Mouse (Mus musculus) A20 (cell line): ENCODE data around the gene Fbxo2.
"Not testable (repeated sequence)": the region's sequence is repeated elsewhere in the genome, so short reads cannot be mapped to it uniquely, and the experiment has no call there.

Experiments used
- DNase-seq: peaks from one replicate; pipeline ENCODE4 v3.0.0-alpha.2; 2011; ENCODE audit warnings: low read depth, low spot score

Fbxo2 gene

DNA sequence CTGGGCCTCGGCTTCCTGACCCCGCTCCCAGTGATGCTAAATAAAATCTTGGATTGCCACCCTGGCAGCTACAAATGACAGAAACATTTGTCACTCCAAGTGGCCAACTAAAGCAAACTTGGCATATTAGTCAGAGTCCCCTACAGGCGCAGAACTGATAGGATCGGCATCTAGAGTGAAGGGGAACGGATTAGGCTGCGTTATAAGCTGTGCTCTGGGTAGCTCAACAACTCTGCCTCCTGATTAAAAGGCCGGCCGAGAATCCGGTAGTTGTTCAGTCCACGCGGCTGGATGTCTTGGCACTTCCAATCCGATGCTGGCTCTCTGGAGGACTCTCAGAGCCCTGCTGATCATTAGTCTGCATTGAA is 14.1 kb downstream of the Fbxo2 start:
- no peak for DNase-seq

GRCm38 (mm10) chr4:148176603-148177002 is 16.2 kb downstream of the Fbxo2 start:
- DNase-seq = not testable (repeated sequence)

DNA sequence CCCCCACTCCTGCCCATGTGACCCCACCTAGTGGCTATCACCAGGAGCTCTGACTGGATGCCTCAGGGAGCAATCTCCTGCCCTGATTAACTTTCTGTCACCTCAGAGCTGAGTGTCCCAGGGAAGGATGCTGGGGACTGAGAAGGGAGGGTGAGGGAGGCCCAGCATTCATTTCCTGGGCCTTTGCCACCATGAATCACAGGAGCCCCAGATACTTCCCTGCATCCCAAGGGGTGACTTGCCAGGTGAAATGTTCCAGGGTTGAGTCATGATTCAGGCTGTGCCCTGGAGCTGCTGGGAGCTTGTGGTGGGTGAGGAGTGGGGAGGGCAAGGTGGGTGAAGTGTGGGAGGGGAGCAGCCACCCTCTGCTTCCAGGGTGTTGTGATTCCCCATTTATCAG is 17.3 kb downstream of the Fbxo2 start:
- DNase-seq = no peak

GRCm38 (mm10) chr4:148181483-148181882 is 21.1 kb downstream of the Fbxo2 start:
- DNase-seq = no peak

- DNase-seq = no peak
Measured at GRCm38 (mm10) chr4:148182363-148182762, 21.9 kb downstream of the Fbxo2 start.

DNA sequence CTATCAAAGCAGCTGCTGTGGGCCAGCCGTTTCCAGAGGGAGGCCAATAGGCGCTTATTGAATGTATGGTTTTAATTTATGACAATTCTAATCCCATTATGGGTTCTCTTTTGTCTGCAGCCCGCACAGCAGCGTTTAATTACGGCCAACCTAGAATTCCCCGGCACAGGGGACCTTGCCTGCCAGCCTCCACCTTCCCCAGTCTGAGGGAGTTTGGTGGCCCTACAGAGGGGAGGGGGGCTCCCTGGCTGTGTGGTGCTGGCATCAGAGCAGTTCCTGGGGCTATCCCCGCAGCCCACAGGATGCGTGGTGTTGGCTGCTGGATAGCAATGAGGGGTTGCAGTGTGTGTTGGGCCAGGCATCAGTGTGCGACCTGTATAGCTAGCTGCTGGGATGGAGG is 24.1 kb downstream of the Fbxo2 start:
- DNase-seq = no peak

DNA sequence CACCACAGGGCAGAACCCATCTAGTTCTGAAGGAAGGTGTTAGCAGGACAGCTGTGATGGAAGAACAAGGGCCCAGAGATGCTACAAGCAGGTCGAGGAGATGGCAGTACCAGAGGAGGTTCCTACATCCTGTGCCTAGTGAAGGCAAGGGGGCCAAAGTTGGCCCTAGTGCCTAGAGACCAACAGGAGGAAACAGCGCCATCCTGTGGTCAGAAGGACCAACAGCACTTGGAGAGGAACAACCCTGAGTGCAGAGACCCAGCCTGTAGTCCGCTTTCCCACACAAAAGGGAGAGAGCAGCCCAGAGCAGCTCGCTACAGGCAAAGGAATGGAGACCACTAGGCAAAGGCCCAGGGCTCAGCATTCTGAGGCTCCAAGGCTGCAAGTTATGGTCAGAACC is 25.4 kb downstream of the Fbxo2 start:
- peak; percentile 44 for DNase-seq

GRCm38 (mm10) chr4:148188767-148189166 is 28.3 kb downstream of the Fbxo2 start:
- not testable (repeated sequence) for DNase-seq

DNA sequence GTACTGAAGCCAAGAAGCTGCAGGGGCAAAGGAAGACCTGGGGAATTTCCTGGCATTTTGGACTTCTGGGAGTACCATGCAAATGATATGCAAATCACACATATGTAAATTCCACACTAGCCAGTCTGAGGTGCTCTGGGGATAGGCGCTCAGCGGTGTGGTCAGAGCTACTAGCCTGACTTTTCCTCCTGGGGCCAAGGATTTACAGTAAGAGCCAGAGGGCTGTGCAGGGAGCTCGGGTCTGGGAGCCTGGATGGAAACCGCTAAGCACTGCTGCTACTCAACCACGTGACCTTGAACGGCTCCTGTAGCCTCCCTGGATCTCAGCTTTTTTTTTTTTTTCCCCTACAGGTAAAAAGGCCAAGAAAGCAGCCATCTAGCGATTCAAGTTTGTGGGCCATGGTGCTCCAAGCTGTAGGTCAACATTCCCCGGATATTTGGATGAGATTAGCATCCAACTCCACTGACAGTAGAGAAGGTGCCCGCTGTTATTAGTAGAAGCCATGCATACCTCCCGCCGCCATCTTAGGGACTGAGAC is 32.4 kb downstream of the Fbxo2 start:
- no peak for DNase-seq

DNA sequence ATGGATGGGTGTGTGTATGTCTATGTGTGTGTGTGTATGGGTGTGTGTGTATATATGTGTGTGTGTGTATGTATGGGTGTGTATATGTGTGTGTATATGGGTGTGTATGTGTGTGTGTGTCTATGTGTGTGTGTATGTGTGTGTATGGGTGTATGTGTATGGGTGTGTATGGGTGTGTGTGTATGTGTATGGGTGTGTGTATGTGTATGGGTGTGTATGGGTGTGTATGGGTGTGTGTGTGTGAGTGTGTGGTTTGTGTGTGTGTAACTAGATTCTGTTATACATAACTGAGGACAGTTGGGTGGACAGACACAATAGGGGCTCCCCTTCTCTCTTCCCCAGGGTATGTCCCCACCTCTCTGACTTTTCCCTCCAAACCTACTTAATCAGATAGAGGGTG is 34.0 kb downstream of the Fbxo2 start:
- no peak for DNase-seq

DNA sequence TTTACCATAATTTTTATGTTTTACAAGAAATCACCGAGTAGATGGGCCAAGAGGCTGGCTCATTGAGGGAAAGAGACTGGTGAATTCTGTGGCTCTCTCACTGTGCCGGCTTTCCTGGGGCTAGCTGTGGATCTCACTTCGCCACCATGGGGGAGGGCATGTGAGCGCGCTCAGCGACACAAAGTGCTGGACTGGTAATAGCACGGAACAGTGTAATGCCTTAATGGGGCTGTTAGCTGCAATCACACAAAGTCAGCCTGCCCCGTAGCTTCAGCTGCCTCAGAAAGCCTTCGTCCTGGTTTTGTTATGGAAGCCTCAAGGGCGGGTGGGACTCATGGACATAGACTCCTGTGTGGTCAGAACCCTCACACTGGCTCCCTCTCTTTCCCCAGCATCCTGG is 38.3 kb downstream of the Fbxo2 start:
- no peak for DNase-seq

GRCm38 (mm10) chr4:148203557-148203956 is 43.1 kb downstream of the Fbxo2 start:
- DNase-seq = no peak

DNA sequence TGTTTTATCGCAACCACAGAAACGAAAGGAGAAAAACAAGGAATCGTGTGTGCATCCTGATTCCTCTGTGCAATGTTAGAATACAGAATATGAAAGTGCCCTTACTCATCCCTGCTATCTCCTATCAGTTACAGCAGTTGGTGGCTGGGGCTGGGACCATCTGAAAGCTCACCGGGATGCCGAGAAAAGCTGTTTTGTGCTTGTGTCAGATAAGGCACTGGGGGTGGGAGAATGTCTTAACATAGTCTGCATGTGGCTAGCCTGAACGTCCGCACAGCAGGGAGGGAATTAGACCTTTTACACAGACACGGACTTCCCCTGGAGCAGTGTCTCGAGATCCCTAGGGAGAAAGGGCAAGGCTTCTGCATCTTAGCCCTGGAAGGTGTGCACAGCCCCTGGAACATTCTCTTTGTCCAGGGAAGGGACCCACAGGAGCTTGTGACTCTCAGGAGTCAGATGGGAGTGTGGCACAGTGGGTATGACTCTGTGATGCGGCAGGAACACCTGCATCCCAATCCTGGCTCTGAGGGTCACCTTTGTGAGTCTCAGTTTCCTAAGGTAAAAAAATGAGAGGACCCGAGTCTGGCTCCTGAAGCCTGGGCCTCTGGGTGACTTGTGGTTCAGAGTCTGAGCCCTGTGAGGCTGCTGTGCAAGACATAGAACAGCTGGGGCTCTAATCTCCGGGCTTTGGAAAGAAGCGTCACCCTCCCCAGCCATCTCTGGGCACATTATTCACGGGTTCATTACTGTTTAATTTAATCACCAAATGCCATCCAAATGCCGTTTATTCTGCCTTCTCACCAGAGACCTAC is 43.8 kb downstream of the Fbxo2 start:
- DNase-seq = no peak

DNA sequence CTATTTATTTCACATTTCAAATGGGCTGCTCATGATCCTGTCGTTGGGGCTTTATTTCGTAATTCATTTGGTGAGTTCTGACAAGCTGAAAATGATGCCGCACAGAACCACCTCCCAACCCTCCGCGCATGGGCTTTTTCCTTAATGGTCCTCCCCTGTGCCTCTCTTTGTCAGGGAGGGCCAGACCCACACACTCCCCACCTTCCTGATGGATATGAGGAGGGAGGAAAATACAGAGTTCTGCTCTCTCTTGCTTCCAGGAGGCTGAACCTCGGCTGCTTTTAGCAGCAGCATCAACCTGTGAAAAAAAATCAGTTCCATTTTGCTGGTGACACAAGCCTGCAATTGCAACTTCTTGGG is 44.4 kb downstream of the Fbxo2 start:
- no peak for DNase-seq

- DNase-seq = no peak
Measured at GRCm38 (mm10) chr4:148214460-148215136, 54.2 kb downstream of the Fbxo2 start.

- DNase-seq = no peak
Measured at GRCm38 (mm10) chr4:148215264-148215900, 55.0 kb downstream of the Fbxo2 start.
